Mouse (Mus musculus) T-helper 2 cell (primary cell): ENCODE measurements around the gene Cd4.
"Not testable (repeated sequence)": the region's sequence is repeated elsewhere in the genome, so short reads cannot be mapped to it uniquely, and the experiment has no call there.

Experiments used
- in situ Hi-C: fragments of 300-600 bp; cut with MboI, MseI; formaldehyde crosslinking; loops from one replicate; pipeline ENCODE4 v1.15.1; 2025; ENCODE audit warnings: high pct_unique_total_duplicates

Gene Cd4

DNA sequence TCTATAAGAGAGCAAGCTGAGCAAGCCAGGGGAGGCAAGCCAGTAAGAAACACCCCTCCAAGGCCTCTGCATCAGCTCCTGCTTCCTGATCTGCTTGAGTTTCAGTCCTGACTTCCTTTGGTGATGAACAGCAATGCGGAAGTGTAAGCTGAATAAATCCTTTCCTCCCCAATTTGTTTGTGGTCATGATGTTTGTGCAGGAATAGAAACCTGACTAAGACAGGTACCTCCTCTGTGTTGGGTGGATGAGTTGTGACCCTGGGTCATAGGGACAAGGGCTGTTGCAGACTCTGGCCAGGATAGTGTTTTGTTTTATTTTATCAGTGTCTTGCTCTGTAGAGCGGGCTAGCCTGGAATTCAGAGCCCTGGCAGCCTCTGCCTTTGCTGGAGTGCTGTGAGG lies 6.1 kb upstream of the Cd4 start:
- in situ Hi-C loops: not testable (repeated sequence)

DNA sequence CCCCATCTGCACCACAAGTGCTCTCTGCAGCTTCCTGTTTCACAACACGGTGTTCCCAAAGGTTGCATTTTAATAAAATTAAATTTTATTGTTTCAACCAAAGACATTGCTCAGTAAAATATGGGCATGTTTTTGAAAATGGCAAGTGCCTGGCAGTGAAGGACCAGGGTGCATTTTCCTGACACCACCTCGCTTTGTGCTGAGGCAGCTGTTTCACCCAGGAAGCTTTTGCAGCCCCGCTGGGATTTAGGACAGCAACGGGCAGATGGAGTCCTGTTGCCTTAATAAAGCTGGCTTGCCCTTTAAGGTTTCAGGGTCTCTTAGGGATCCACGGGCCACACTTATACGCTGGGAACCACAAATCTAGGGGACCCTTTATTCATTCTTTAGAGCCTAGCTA lies 3.0 kb upstream of the Cd4 start:
- in situ Hi-C loops: no loop called here

DNA sequence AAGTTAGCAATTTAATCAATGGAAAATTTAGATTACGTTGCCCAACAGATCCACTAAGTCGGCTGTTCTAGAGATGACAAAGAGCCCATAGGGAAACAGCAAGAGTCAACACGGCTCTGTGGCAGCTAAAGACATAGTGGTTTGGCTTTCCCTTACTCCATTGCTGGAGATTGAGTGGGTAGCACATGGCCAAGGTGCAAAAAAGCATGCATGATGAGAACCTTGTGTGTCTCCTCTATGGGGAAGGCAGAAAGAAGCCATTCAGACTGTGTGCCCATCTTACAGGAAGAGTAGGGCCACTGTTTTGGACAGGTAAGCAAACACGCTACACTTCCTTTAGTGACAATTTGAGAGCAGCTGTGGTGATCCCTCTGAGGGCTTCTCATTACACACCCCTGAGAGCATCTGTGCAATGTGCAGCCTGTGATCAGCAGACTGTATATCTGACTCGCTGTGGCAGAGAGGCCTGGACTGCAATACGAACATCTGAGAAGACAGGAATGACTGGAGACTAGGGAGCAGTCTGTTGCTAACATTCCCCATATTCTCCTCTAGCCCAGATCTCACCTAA lies 619 bp upstream of the Cd4 start:
- in situ Hi-C loops: no loop called here

DNA sequence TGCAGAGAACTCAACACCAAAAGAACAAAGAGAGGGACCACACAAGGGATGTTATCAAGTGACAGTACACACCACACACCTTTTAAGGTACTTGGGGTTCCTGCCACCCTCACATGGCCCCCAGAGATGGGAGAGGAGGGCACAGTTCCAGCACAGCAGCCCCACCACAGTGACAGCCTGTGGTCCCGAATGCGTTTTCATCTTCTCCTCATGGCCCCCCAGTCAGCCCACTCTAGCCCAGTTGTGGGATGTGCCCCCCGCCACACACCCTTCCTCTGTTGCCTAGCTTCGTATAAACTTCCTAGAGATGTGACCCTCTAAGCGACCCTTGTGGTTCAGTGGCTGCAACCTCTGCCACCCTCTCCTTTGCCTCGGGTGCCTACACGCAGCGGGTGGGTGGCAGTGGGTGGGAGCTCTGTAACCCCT lies 2.1 kb downstream of the Cd4 start:
- in situ Hi-C loops: no loop called here

DNA sequence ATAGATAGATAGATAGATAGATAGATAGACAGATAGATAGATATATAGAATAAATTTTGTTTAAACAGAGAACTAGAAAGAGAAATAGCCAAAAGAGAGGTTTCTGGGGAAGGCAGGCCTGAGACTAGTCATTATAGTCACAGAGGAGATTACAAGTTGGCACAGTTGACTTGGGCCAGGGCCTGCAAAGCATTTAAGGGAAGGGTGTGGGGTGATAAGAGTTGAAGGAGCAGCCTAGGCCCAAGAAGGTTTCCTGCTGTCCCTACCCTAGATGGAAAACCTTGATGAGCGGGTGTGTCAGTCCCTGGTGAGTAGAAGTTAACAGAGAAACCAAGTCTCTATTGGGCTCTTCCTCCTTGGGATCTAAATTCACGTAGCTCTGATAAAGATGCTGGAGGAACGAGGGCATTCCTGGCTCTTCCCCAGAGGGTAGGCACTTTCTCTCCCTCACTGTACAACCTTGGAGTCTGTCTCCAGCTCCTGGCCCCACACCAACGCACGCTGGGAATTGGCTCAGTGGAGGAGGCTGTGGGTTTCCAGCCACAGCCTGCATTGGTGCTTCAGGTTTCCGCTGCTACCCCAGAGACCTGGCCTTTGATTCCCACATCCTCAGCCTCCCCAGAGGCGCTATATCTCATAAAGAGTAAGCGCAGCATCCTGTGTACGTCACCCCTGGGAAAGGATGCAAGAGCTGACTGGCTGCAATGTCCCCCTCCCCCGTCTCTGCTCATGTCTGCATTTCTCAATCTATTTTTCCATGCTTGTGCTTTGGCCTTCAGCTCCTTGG lies 3.1 kb downstream of the Cd4 start:
- in situ Hi-C loops: no loop called here

DNA sequence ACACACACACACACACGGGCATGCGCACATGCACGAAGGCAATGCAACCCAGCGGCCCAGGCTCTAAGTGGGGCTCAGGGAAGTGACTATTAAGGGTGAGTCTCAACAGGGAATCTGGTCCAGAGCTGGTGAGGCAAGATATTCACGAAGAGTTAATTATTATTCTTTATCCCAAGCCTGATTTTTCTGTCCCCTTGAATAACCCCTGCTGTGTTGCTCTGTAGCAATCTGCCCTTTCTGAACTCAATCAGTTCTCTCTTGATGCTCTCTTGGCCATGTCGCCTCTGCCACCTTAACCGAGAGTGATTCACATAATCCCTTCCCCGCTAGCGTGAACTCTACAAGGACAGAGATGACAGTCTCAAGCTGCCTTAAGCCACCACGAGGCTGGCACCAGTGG lies 4.7 kb downstream of the Cd4 start:
- in situ Hi-C loops: no loop called here

DNA sequence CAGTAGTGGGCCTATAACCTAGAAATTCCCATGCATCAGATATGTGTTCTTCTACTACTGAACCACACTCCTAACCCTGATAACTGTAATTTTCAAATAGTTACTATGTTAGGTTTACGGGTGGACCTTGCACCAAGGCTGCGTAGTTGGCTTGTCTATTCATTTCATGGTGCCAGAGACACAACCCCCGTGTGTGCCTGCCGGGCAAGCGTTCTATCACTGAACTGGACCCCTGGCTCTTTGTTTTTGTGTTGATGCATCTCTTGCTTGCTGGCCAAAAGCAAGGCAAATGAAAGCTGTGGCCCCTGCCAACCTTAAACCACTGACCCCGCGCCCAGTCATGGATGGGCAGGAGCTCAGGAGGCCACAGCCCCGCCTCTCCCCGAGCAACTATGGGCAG lies 6.2 kb downstream of the Cd4 start:
- in situ Hi-C loops: no loop called here

DNA sequence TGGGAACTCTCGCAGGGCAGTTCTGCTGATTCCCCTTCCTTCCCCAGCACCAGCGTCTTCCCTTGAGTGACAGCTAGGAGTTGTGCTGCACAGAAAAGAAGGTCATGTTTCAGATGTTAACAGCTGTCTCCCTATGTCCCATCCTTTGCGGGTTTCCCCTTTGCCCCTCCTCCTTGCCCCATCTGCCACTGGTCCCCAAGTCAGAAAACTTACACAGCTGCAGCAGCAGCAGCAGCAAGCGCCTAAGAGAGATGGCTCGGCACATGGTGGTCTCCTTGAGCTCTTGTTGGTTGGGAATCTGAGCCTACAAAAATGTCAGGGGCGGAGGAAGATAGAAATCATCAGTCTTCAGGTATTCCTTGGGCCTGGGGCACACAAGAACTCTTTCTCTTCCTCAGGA lies 8.6 kb downstream of the Cd4 start:
- in situ Hi-C loops: loop anchor here (5.0 kb wide), 1 partner anchor 48 kb away; no protein-coding TSS in a partner anchor

DNA sequence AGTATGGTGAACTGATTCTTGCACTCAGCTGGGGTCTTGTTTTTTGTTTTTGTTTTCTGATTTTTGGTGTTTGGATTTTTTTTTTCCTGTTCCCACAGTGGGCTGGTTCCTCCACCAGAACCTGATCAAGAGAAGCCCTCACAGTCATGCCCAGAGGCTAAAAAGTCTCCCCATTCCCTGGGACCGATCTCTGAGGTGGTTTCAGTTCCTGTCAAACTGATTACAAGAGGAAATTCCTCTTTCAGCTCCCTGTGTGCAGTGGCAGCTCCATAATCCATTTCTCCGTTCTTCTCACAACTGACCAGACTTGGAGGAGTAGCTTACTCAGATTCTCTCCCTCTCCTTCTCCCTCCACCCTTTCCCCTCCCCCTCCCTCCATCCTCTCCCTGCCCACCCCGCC lies 13.7 kb downstream of the Cd4 start:
- in situ Hi-C loops: no loop called here

DNA sequence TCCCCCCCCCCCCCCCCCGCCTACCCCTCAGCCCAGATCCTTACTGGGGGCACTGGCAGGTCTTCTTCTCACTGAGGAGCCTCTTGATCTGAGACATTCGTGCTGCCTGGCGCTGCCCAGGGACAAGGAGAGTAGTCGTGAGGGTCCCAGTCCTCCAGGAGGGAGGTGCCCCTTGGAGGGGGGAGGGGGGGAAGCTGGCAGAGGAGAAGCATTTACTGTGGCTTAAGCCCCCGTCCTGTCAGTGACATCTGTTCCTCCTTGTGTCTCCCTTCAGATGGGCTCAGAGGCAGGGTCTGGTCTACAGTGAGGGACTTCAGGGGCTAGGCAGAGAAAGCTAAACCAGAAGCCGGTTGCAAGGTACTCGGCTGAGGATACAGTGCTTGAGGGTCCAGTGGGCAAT lies 21.5 kb downstream of the Cd4 start:
- in situ Hi-C loops: no loop called here

DNA sequence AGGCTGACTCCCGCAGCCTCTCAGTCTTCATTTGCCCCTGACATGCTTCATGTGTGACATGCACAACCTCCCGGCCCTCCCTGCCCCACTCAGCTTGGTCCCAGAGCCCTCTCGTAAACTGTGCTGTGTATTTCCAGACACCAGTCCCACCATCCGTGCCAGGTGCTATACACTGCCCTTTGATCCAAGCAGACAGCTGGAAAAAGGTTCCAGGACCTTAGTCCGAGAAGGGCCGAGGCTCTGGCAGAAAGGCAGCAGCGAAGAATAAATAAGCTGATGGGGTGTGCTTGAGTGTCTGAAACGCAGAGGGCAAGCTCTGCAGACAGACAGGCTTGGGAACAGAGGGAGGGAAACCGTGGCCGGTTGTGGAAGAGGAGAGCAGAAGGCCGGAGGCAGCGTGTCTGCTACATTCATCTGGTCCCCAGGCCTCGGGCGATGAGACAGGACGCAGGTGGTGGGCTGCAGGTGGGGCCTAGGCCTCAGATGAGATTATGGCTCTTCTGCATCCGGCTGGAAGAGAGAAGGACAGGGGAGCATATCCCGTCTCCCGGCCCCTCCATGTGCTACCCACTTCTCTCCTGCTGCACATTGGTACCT lies 22.2 kb downstream of the Cd4 start:
- in situ Hi-C loops: no loop called here

DNA sequence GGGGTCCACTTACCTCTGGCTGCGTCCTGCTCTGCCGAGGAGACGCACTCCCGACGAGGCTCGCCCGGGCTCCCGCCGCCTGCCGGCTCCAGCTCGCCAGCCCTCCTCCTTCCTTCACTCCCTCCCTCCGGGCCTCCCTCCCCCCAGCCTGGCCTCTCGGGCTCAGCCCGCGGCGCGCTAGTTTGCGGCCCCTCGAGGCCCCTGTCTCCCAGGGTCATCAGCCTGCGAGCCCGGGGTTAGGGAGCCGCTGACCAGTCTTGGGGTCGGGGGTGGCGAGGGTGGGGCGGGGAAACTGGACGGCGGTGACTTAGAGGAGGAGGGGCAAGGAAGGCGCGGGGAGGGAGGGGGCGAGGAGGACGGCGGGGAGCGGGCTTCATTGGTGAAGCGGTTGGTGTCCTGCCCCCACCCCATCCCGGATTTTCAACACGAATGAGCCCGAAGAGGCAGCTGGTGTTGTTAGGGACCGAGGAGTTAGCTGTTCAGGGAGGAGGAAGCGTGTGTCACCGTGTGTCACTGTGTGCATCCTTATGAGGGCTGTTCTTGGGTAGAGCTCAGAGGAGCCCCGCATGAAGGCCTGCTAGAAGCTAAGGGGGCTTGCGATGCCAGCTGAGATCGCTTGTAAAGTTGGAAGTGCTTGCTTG lies 24.2 kb downstream of the Cd4 start, which contains the start of gene Gpr162:
Gene Gpr162 (minus strand): TSS at position 326 of the 641 bp plus-strand sequence.
- in situ Hi-C loops: no loop called here

DNA sequence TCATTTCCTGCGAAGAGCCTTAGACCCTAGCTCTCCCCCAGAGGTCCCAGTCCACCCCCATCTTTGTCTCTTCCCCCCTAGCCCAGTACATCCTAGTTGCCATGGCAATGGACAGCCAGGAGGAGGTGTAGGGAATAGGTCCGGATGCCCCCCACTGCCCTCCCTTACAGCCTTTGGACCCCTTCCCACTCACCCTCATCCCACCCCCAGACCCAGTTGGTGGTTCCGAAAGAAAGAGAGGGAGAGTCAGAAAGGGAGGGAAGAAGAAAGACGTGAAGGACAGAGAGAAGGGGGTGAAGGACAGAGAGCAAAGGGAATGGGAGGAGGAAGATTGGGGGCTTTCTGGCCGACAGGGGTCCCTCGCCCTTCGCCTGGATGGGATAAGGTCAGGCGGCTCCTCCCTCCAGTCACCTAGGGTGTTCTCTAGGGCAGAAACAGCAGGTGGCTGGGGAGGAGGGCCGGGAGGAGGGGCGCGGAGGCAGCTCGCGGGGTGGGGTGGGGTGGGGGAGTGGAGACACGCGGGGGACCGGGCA lies 24.8 kb downstream of the Cd4 start:
- in situ Hi-C loops: no loop called here

DNA sequence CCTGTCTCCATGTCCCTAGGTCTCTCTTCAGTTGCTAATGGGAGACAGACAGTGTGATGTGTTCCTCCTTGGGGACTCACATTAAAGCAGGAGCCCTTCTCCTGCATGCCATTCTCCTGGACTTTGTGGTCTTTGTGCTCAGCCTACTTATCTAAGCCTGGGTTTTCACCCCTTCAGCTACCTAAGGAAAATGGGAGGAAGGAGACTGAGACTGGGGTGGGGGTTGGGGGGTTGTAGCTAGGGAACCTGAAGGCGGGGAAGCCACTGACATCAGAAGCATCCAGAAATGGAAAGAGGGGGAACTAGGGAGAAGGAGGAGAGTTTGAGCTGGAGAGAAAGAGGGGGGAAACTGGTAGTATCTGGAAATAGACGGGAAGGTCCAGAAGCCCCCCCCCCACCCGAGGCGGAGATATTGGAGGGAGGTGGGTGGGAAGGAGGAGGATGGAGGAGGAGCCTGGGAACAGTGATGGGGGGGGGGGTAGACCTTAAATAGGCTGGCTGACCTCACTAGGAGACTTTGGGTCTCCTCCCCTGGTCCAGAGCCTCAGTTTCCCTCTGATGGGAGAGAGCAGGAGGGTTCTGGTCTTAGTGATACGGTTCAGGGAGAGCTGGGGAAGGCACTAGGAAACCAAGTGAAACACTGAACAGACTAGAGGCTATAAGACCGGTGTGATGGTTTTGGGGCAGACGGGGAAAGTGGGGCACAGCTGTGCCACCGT lies 25.5 kb downstream of the Cd4 start:
- in situ Hi-C loops: no loop called here

DNA sequence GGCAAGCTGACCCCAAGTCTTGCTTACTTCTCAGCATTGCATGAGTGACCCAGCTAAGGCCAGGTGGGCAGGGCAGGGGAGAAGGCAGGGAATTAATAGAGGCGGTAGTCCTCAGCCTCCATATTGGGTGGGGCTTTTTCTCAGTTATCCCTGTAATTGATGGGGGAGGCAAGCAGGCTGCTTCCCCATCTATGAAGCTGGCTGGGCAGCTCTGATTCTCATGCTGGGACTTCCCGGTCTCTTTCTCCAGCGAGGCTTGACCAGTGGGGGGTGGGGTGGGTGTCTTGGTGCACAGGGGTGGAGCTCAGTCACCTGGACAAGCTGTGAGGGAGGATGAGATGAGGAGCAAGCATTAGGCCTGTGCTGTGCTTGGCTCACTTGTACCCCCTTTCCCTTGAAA lies 26.2 kb downstream of the Cd4 start:
- in situ Hi-C loops: no loop called here

DNA sequence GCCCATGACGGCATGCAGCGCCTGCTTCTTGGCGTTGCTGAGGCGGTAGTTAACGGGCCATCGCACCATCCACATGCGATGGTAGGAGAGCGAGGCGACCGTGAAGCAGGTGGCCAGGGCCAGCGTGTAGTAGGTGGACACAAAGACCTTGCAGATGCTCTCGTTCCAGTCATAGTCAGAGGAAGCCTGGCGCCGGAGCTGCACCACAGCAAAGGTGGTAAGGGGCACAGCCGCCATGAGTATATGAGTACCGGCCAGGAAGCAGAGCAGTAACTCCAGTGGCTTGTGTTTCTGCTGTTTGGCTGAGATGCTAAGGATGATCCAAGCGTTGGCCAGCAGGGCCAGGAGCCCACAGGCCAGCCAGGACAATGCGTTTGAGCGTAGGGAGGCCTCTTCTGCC lies 26.8 kb downstream of the Cd4 start:
- in situ Hi-C loops: no loop called here

DNA sequence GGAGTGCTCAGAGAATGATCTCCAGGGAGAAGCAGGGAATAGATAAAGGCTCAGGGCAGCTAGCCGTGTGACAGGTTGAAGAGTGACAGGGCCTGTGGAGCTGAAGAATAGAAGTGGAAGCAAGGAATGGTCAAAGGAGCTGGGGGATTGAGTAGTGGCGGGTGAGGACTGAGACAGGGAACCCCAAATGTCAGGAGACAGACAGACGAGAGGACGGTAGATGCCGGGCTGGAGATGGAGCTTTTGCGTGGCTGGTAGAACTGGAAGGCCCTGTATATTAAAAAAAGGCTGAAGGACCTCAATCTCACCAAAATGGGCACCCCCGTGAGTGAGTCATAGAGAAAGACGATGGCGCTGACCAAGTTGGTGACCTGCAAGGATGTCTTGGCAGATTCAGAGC lies 27.5 kb downstream of the Cd4 start:
- in situ Hi-C loops: no loop called here

DNA sequence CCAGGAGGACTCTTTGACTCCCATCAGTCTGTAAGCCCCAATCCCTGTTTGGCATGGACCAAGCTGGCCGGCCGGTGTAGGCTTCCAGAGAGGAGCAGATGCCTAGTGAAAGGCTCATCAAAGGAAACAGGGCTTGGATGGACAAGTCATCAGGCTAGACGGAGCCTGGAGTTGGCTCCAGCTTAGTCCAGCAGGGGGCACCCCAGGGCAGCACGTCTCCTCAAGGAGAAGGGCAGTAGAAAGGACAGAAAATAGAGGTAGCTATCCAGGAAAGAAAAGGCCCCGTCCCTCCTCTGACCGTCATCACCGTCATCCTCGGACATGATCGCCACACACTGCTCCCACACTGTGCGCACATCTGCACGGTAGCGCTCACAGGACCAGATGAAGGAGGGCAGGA lies 28.3 kb downstream of the Cd4 start:
- in situ Hi-C loops: loop anchor here (5.0 to 10.0 kb wide), 2 partner anchors 73 to 175 kb away; partner anchors contain the start of genes Ing4 and Mlf2

DNA sequence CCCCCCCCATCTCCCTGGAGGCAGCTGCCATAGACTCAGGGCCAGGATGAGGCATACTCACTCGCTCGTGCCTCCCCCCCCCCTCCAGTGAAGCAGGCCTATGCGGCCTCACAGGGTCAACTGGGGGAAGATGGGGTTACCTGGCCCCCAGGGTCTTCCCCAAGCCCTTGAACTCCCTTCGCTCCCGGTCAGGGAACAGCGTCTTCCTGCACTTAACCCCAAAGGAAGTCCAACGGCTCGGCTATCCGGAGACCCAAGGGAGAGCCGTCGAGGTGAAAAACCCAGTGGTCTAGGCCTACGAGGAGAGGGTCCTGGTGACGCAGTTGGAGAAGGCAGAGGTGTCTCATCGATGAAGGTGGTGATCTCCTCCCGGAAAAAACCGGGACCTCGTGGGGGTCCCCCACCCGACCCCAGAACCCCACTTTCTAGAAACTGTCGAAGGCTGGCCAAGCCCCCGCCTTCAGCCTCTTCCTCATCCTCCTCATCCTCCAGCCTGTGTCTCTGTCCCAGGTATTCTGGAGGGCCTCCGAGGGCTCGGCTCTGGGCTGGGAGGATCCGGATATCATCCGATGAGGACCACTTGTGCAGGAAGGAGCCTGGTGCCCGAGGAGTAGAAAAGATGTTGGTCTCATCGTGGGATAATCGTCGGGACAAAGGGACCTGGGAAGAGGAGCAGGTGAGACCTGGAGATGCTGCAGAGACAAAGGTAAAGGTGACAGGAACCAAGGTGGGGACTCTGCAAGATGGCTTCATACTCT lies 29.3 kb downstream of the Cd4 start:
- in situ Hi-C loops: loop anchor here (5.0 to 10.0 kb wide), 2 partner anchors 74 to 176 kb away; partner anchors contain the start of genes Ing4 and Mlf2

DNA sequence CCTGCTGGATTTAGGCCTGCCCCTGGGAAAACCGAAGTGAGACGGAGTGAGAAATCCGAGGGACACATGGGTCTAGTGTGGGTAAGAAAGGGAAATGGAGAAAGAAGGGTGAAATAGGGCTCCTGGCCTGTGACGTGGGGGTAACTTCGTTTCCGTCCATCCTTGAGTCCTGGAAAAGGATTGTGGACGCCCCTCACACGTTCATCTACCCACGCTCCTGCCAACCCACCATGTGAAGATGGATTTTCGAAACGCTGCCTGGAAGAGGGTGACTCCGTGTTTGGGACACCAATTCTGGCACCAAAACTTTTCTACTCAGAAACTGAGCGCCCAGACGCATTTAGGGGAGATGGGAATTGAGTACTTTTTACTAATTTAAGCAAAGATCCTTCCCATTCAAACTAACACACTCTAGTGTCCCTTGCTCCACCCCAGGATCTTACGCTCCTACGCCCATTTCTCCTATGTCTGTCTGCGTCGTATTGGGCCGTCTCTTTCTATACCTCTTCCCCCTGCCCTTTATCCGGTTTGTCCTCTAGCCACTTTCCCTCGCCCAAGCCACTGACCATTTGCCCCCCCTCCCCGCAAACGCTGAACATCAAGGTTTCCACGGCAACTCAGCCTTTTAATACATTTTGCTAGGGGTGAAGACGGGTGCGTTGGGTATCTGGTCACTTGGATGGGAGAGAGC lies 30.0 kb downstream of the Cd4 start:
- in situ Hi-C loops: loop anchor here (5.0 to 10.0 kb wide), 2 partner anchors 74 to 177 kb away; partner anchors contain the start of genes Ing4 and Mlf2
